Mouse (Mus musculus) adrenal gland (tissue): Measurements from ENCODE around the gene Gpr152.
"Not testable (repeated sequence)": the region's sequence is repeated elsewhere in the genome, so short reads cannot be mapped to it uniquely, and the experiment has no call there.

Source experiments
- intact Hi-C: fragments of 180-260 bp; cut with DNase I; formaldehyde crosslinking; loops from one replicate; pipeline ENCODE4 v1.15.1; 2025

The Gpr152 gene

GRCm38 (mm10) chr19:4126759-4127495 is 12.7 kb upstream of the Gpr152 start:
- intact Hi-C loops: loop anchor here (2.0 kb wide), 1 partner anchor 20 kb away; no protein-coding TSS in a partner anchor

GRCm38 (mm10) chr19:4129462-4129861 is 10.1 kb upstream of the Gpr152 start:
- intact Hi-C loops: no loop called here

- intact Hi-C loops: loop anchor here (5.0 kb wide), 1 partner anchor 33 kb away; the partner anchor contains the start of genes Cdk2ap2 and Pitpnm1
Measured at GRCm38 (mm10) chr19:4130106-4130505, 9.5 kb upstream of the Gpr152 start.

- intact Hi-C loops: loop anchor here (5.0 kb wide), 1 partner anchor 34 kb away; the partner anchor contains the start of genes Cdk2ap2 and Pitpnm1
Measured at GRCm38 (mm10) chr19:4131075-4131474, 8.5 kb upstream of the Gpr152 start.

- intact Hi-C loops: loop anchor here (5.0 kb wide), 1 partner anchor 34 kb away; the partner anchor contains the start of genes Cdk2ap2 and Pitpnm1
Measured at GRCm38 (mm10) chr19:4131768-4132167, 7.8 kb upstream of the Gpr152 start.

GRCm38 (mm10) chr19:4134354-4134753 is 5.2 kb upstream of the Gpr152 start:
- intact Hi-C loops: loop anchor here (5.0 kb wide), 1 partner anchor 37 kb away; the partner anchor contains the start of genes Cdk2ap2 and Pitpnm1

- intact Hi-C loops: not testable (repeated sequence)
Measured at GRCm38 (mm10) chr19:4135229-4135962, 4.2 kb upstream of the Gpr152 start.

- intact Hi-C loops: not testable (repeated sequence)
Measured at GRCm38 (mm10) chr19:4135963-4136345, 3.6 kb upstream of the Gpr152 start.

GRCm38 (mm10) chr19:4136463-4136862 is 3.1 kb upstream of the Gpr152 start:
- intact Hi-C loops: no loop called here

GRCm38 (mm10) chr19:4137913-4138312 is 1.7 kb upstream of the Gpr152 start:
- intact Hi-C loops: no loop called here

GRCm38 (mm10) chr19:4140147-4140546 is 560 bp downstream of the Gpr152 start:
- intact Hi-C loops: loop anchor here (5.0 kb wide), 1 partner anchor 38 kb away; no protein-coding TSS in a partner anchor

- intact Hi-C loops: loop anchor here (5.0 kb wide), 1 partner anchor 40 kb away; no protein-coding TSS in a partner anchor
Measured at GRCm38 (mm10) chr19:4142416-4143173, 3.0 kb downstream of the Gpr152 start.

- intact Hi-C loops: loop anchor here (5.0 kb wide), 1 partner anchor 42 kb away; no protein-coding TSS in a partner anchor
Measured at GRCm38 (mm10) chr19:4143759-4144268, 4.2 kb downstream of the Gpr152 start, which contains the start of gene Cabp4. Gene Cabp4 (minus strand): TSS chr19:4144033.

- intact Hi-C loops: loop anchor here (5.0 kb wide), 1 partner anchor 43 kb away; no protein-coding TSS in a partner anchor
Measured at GRCm38 (mm10) chr19:4144550-4145498, 5.2 kb downstream of the Gpr152 start.

- intact Hi-C loops: loop anchor here (2.0 kb wide), 1 partner anchor 19 kb away; no protein-coding TSS in a partner anchor
Measured at GRCm38 (mm10) chr19:4145936-4146335, 6.3 kb downstream of the Gpr152 start.

- intact Hi-C loops: loop anchor here (2.0 kb wide), 1 partner anchor 20 kb away; no protein-coding TSS in a partner anchor
Measured at GRCm38 (mm10) chr19:4146366-4147021, 6.9 kb downstream of the Gpr152 start.

- intact Hi-C loops: loop anchor here (2.0 kb wide), 1 partner anchor 20 kb away; no protein-coding TSS in a partner anchor
Measured at GRCm38 (mm10) chr19:4147022-4147405, 7.4 kb downstream of the Gpr152 start.

- intact Hi-C loops: loop anchor here (2.0 kb wide), 1 partner anchor 21 kb away; no protein-coding TSS in a partner anchor
Measured at GRCm38 (mm10) chr19:4147782-4148490, 8.3 kb downstream of the Gpr152 start.
